Mouse (Mus musculus) E14TG2a.4 (cell line): ENCODE results near the gene Llgl1.
A peak's percentile ranks its signal among the peaks of the same experiment; 100 is the strongest.

Experiments
- H3K27me3 ChIP-seq: 2 replicates; pipeline ENCODE4 v1.6.1; 2014; ENCODE audit warnings: low read length, control low read depth; ENCODE audit not compliant: insufficient read depth
- H3K36me3 ChIP-seq: 2 replicates; pipeline ENCODE4 v1.6.1; 2014; ENCODE audit warnings: low read length, control low read depth; ENCODE audit not compliant: insufficient read depth
- H3K4me1 ChIP-seq: replicated peaks from 2 replicates; pipeline ENCODE4 v1.6.1; 2014; ENCODE audit warnings: low read depth, low read length, control low read depth
- H3K4me3 ChIP-seq: replicated peaks from 2 replicates; pipeline ENCODE4 v1.5.1; 2014; ENCODE audit warnings: mild to moderate bottlenecking, low read length
- H3K9me3 ChIP-seq: 2 replicates; pipeline ENCODE4 v1.6.1; 2014; ENCODE audit warnings: low read length, control low read depth
- CTCF ChIP-seq: conservative IDR thresholded peaks from 2 replicates; pipeline ENCODE4 v1.5.1; 2014; ENCODE audit warnings: low read length
- NANOG ChIP-seq: IDR thresholded peaks from 2 replicates; pipeline ENCODE4 v1.6.1; 2014; ENCODE audit warnings: borderline replicate concordance, low read length, mixed read lengths
- POU5F1 ChIP-seq: IDR thresholded peaks from 2 replicates; pipeline ENCODE4 v1.6.1; 2014; ENCODE audit warnings: low read length, borderline replicate concordance

Llgl1 gene

DNA sequence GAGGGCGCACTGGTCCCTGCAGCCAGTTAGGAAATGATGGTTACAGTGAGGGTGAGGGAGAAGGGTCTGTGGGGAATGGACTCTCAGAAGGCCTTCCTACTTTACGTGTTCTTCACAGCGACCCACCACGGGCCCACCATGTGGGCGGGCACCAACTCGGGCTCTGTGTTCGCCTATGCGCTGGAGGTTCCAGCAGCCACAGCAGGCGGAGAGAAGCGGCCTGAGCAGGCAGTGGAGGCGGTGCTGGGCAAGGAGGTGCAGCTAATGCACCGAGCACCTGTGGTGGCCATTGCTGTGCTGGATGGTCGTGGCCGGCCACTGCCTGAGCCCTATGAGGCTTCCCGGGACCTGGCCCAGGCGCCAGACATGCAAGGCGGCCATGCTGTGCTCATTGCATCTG lies 11.7 kb downstream of the Llgl1 start:
- H3K4me1 ChIP-seq: peaks cover 75% of the 10 kb centered on the region
- H3K27me3 ChIP-seq: no peaks in the 10 kb centered on the region
- no peaks in the 10 kb centered on the region for H3K9me3 ChIP-seq
- no peak for TF ChIP-seq NANOG
- no peak for TF ChIP-seq POU5F1
- no peak for TF ChIP-seq CTCF
- H3K4me3 ChIP-seq: peak overlapping the region; percentile 61
- peaks cover 100% of the 10 kb centered on the region for H3K36me3 ChIP-seq

GRCm38 (mm10) chr11:60712040-60712439 lies 12.5 kb downstream of the Llgl1 start:
- Histone ChIP-seq H3K4me3 (no peak overlapping the region), H3K9me3 (no peaks in the 10 kb centered on the region), H3K36me3 (peaks cover 100% of the 10 kb centered on the region)

GRCm38 (mm10) chr11:60712639-60713255 lies 13.2 kb downstream of the Llgl1 start:
- no peak overlapping the region for H3K4me3 ChIP-seq
- peaks cover 99% of the 10 kb centered on the region for H3K36me3 ChIP-seq
- TF ChIP-seq NANOG (no peak), CTCF (no peak), POU5F1 (no peak)
- H3K9me3 ChIP-seq: no peaks in the 10 kb centered on the region
- H3K27me3 ChIP-seq: no peaks in the 10 kb centered on the region
- peaks cover 65% of the 10 kb centered on the region for H3K4me1 ChIP-seq

More at GRCm38 (mm10) chr11:60712040-60712439, 12.5 kb downstream of the Llgl1 start:
- no peak for TF ChIP-seq POU5F1
- no peak for TF ChIP-seq CTCF
- no peak for TF ChIP-seq NANOG
- Histone ChIP-seq H3K27me3 (no peaks in the 10 kb centered on the region), H3K4me1 (peaks cover 72% of the 10 kb centered on the region)

- TF ChIP-seq CTCF: no peak
- TF ChIP-seq NANOG: no peak
- no peak for TF ChIP-seq POU5F1
- no peaks in the 10 kb centered on the region for H3K27me3 ChIP-seq
- H3K9me3 ChIP-seq: no peaks in the 10 kb centered on the region
- no peak overlapping the region for H3K4me3 ChIP-seq
- peaks cover 49% of the 10 kb centered on the region for H3K4me1 ChIP-seq
- peaks cover 99% of the 10 kb centered on the region for H3K36me3 ChIP-seq
Measured at GRCm38 (mm10) chr11:60715833-60716232, 16.3 kb downstream of the Llgl1 start.

- H3K4me3 ChIP-seq: no peak overlapping the region
- peaks cover 24% of the 10 kb centered on the region for H3K4me1 ChIP-seq
- no peaks in the 10 kb centered on the region for H3K27me3 ChIP-seq
- peaks cover 99% of the 10 kb centered on the region for H3K36me3 ChIP-seq
- no peaks in the 10 kb centered on the region for H3K9me3 ChIP-seq
- TF ChIP-seq POU5F1 (no peak), NANOG (no peak), CTCF (no peak)
Measured at GRCm38 (mm10) chr11:60719263-60719662, 19.7 kb downstream of the Llgl1 start.

DNA sequence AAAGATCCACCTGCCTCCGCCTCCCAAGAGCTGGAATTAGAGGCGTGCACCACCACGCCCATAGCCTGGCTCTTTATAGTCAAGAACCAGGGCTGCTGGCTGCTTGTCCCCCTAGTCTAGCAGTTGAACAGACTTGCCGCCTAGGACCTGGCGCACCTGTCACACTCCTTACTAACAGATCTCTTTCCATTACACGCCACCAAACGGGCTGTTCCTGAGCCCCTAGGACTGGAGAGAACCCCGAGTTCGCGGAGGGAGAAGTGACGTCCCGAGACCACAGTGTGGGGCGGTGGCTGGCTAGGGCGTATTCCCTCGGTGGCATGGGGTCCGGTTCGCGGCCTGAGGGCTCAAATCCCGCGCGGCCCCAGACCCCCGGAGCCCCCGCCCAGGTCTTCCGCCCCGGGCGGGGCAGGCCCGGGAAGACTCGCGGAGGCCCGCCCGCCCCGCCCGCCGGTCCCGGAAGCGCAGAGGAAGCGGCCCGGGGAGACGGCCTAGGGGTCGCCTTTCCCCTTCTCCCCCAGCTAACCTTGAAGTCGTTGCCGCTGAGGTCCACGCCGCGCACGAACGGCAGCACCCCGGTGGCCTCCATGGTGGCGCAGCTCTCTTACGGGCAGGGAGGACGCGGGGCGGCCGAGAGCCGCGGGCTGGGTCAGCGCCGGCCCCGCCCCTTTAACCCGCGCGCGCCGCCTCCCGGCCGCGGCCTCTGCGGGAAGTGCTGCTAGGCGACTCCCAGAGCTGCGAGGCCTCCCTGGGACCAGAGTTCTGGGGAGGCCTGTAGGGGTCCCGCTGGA lies 27.3 kb downstream of the Llgl1 start, which contains the start of gene Flii:
Flii (minus strand) TSS at position 663 of the 791 bp plus-strand sequence.
- Histone ChIP-seq H3K36me3 (peaks cover 44% of the 10 kb centered on the region), H3K9me3 (no peaks in the 10 kb centered on the region), H3K4me1 (peaks cover 58% of the 10 kb centered on the region), H3K4me3 (peak within 1 kb of the TSS; percentile 89), H3K27me3 (peaks cover 6% of the 10 kb centered on the region; the same call in 1 of the 2 replicates)
- TF ChIP-seq NANOG (no peak), CTCF (no peak), POU5F1 (no peak)

DNA sequence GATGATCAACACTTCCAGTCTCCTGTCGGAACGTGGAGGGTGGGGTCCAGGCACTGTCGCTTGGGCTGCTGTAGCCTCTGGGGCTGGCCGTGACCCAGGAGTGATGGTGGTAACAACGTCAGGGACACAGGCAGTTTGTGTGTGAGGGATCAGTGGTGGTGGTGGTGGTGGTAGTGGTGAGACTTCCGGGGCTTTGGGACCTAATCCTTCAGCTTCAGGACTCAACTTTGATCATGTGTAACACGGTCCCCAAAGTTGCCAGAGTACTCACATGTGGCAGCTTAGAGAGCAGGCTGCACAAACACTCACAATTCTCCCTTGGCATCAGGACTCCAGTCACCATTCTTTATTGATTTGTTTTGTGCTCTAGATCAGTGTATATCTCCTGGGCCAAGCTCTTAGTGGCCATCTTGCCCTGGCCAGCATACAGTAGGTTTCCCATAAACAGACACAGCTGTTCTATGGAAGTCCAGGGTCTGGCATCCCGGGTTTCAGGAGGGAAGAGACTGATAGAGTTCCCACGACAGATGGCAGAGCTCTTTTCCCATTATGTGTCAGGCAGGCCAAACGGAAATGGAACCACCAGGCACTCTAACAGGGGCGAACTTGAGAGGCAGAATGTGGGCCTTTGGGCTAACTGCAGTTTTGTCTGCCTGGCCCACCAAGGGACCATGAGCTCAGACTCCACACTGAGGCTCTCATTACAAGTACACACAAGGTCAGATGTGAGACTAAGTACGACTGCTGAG lies 28.0 kb downstream of the Llgl1 start:
- Histone ChIP-seq H3K27me3 (peaks cover 6% of the 10 kb centered on the region; the same call in 1 of the 2 replicates), H3K36me3 (peaks cover 44% of the 10 kb centered on the region), H3K4me1 (peaks cover 66% of the 10 kb centered on the region), H3K9me3 (no peaks in the 10 kb centered on the region), H3K4me3 (peak overlapping the region; percentile 89)
- TF ChIP-seq POU5F1: no peak
- no peak for TF ChIP-seq NANOG
- no peak for TF ChIP-seq CTCF

GRCm38 (mm10) chr11:60728260-60728761 lies 28.8 kb downstream of the Llgl1 start, which contains the start of gene Mief2:
Gene Mief2, plus strand, starts transcription at chr11:60728398.
- peak within 1 kb of the TSS; percentile 89 for H3K4me3 ChIP-seq
- H3K4me1 ChIP-seq: peaks cover 67% of the 10 kb centered on the region
- peaks cover 6% of the 10 kb centered on the region; the same call in 1 of the 2 replicates for H3K27me3 ChIP-seq
- TF ChIP-seq POU5F1: no peak
- H3K9me3 ChIP-seq: no peaks in the 10 kb centered on the region
- peaks cover 44% of the 10 kb centered on the region for H3K36me3 ChIP-seq
